Mouse (Mus musculus) heart, adult 8-10 months (tissue): ENCODE results near the gene Amt. TPM values are rescaled to one million over a fixed set of nuclear protein-coding genes. Genes with fewer than 3 reads are reported as not detected.
"Not testable (repeated sequence)": the region's sequence is repeated elsewhere in the genome, so short reads cannot be mapped to it uniquely, and the experiment has no call there.

Source experiments
- DNase-seq: peaks from one replicate; pipeline ENCODE4 v3.0.0; 2022; ENCODE audit warnings: low spot score
- total RNA-seq, 4 experiments: library from RNA; stranded (reverse); gene quantifications; 2 replicates each; pipeline ENCODE4 v1.2.4; 2022

The Amt gene
- total RNA-seq: 1 to 10 TPM; 3.8 to 6.5 (median 4.9) TPM

GRCm38 (mm10) chr9:108296453-108297355 lies at the start of gene Amt:
Gene Amt (plus strand): TSS chr9:108296853.
- no peak for DNase-seq

- DNase-seq: no peak
Measured at GRCm38 (mm10) chr9:108248957-108249356, 47.7 kb upstream of the Amt start.

GRCm38 (mm10) chr9:108251877-108252276 lies 44.8 kb upstream of the Amt start:
- DNase-seq: no peak

- DNase-seq: no peak
Measured at GRCm38 (mm10) chr9:108252766-108253165, 43.9 kb upstream of the Amt start.

- no peak for DNase-seq
Measured at GRCm38 (mm10) chr9:108260526-108260925, 36.1 kb upstream of the Amt start.

- no peak for DNase-seq
Measured at GRCm38 (mm10) chr9:108261865-108262264, 34.8 kb upstream of the Amt start.

- peak; percentile 72 for DNase-seq
Measured at GRCm38 (mm10) chr9:108262494-108263049, 34.1 kb upstream of the Amt start.

- DNase-seq: no peak
Measured at GRCm38 (mm10) chr9:108263131-108263681, 33.4 kb upstream of the Amt start.

- DNase-seq: peak; percentile 98
Measured at GRCm38 (mm10) chr9:108263690-108264190, 32.9 kb upstream of the Amt start, which contains the start of gene Dag1. Gene Dag1 (minus strand): TSS chr9:108263958.

- peak; percentile 50 for DNase-seq
Measured at GRCm38 (mm10) chr9:108264191-108264921, 32.3 kb upstream of the Amt start.

GRCm38 (mm10) chr9:108266261-108266935 lies 30.3 kb upstream of the Amt start:
- DNase-seq: no peak

- peak; percentile 63 for DNase-seq
Measured at GRCm38 (mm10) chr9:108267691-108268090, 29.0 kb upstream of the Amt start.

GRCm38 (mm10) chr9:108268701-108269100 lies 28.0 kb upstream of the Amt start:
- DNase-seq: not testable (repeated sequence)

GRCm38 (mm10) chr9:108271941-108272340 lies 24.7 kb upstream of the Amt start:
- DNase-seq: no peak

- DNase-seq: no peak
Measured at GRCm38 (mm10) chr9:108272691-108273090, 24.0 kb upstream of the Amt start.

GRCm38 (mm10) chr9:108273485-108273884 lies 23.2 kb upstream of the Amt start:
- no peak for DNase-seq

GRCm38 (mm10) chr9:108274476-108275330 lies 21.9 kb upstream of the Amt start:
- DNase-seq: no peak

- DNase-seq: no peak
Measured at GRCm38 (mm10) chr9:108275331-108275659, 21.4 kb upstream of the Amt start.

GRCm38 (mm10) chr9:108278697-108279450 lies 17.8 kb upstream of the Amt start:
- no peak for DNase-seq
